Mouse (Mus musculus): ENCODE results near the gene Gm10645. TPM values are rescaled to one million over a fixed set of nuclear protein-coding genes. Genes with fewer than 3 reads are reported as not detected.

Gene Gm10645
- polyA plus RNA-seq, 1 experiment from 2014 or later = 6.2 TPM

- 83% methylated on average over 1 of the region's 1 CpGs for WGBS
- Histone ChIP-seq H3K9me3 (replicated peaks) (no peaks in the 10 kb centered on the region; the same call in 1 of the 2 replicates), H3K4me1 (no peaks in the 10 kb centered on the region)
Measured at GRCm38 (mm10) chr8:83140068-83140467, 25.9 kb downstream of the Gm10645 start.

DNA sequence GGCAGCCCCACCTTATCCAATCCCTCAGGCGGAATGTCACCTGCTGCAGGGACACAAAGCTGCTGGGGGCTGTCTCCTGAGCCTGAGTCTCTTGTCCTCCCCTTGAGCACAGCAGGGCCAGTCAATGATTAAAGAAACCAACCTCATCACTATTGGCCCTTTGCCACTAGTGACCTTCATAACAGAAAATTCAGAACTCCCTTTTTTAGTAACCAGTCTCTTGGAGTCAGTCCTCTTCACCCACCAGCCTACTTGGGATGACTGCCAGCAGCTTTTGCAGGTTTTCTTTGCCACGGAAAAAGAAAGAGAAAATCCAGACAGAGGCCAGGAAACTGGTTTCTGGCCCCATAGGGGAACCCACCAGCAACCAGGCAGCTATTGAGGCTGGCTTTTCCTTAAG is 30.9 kb downstream of the Gm10645 start:
- H3K4me2 ChIP-seq = no peak overlapping the region
- no peaks in the 10 kb centered on the region for H3K4me1 ChIP-seq
- no peak overlapping the region for H3K27ac ChIP-seq (replicated peaks)
- WGBS = 61% methylated on average over 2 of the region's 2 CpGs
- no peak for ATAC-seq (ENCODE audit: low FRiP score)
- no peak overlapping the region for H3K9ac ChIP-seq (replicated peaks)
- no peaks in the 10 kb centered on the region for H3K9me3 ChIP-seq (replicated peaks)
- H3K4me3 ChIP-seq (replicated peaks) = no peak overlapping the region
- H3K36me3 ChIP-seq = no peaks in the 10 kb centered on the region
- H3K27me3 ChIP-seq (replicated peaks) = no peaks in the 10 kb centered on the region

More at GRCm38 (mm10) chr8:83140068-83140467, 25.9 kb downstream of the Gm10645 start:
- Histone ChIP-seq H3K27me3 (replicated peaks) (no peaks in the 10 kb centered on the region), H3K4me2 (no peak overlapping the region), H3K27ac (replicated peaks) (no peak overlapping the region), H3K36me3 (no peaks in the 10 kb centered on the region), H3K4me3 (replicated peaks) (no peak overlapping the region), H3K9ac (replicated peaks) (no peak overlapping the region)
- no peak for ATAC-seq (ENCODE audit: low FRiP score)

Other genes with a start within 250 kb of the Gm10645 start
- gene Tbc1d9, start 818 bp downstream of the Gm10645 start, polyA plus RNA-seq (2015; fragmentation: Nextera tagmentation; extraction: Ambion mirVana) = 12.4 and 14.4 TPM in 2 replicates
- gene Ucp1, start 124.2 kb upstream of the Gm10645 start, polyA plus RNA-seq (2015; fragmentation: Nextera tagmentation; extraction: Ambion mirVana) = 0.12 TPM in 1 of 2 replicates, not detected in the other
- gene Elmod2, start 166.3 kb upstream of the Gm10645 start, polyA plus RNA-seq (2015; fragmentation: Nextera tagmentation; extraction: Ambion mirVana) = 17.9 and 19.7 TPM in 2 replicates
- not detected in 2 replicates for gene Mgat4d, start 182.3 kb upstream of the Gm10645 start, polyA plus RNA-seq (2015; fragmentation: Nextera tagmentation; extraction: Ambion mirVana)
- gene Clgn, start 223.7 kb upstream of the Gm10645 start, polyA plus RNA-seq (2015; fragmentation: Nextera tagmentation; extraction: Ambion mirVana) = 15.9 and 17.2 TPM in 2 replicates